Mouse (Mus musculus) limb, embryonic 12.5 days (tissue): Measurements from ENCODE around the gene Rpgr. TPM values are rescaled to one million over a fixed set of nuclear protein-coding genes. Genes with fewer than 3 reads are reported as not detected.

ENCODE experiments used
- ATAC-seq: fragments of 200-750 bp; cut with Nextera tagmentation; 2 replicates; pipeline ENCODE4 v1.8.0; 2017; ENCODE audit warnings: low read depth, moderate TSS enrichment; ENCODE audit not compliant: insufficient number of reproducible peaks, insufficient read depth, low FRiP score, low TSS enrichment
- H3K27ac ChIP-seq: fragments of 300-500 bp; sonication (generic); 2 replicates; pipeline ENCODE4 v1.5.1; 2016; ENCODE audit warnings: mild to moderate bottlenecking, moderate library complexity
- H3K27me3 ChIP-seq: fragments of 300-500 bp; sonication (generic); 2 replicates; pipeline ENCODE4 v1.6.1; 2016; ENCODE audit warnings: mild to moderate bottlenecking, moderate library complexity
- H3K36me3 ChIP-seq: fragments of 300-500 bp; sonication (generic); 2 replicates; pipeline ENCODE4 v1.6.1; 2016; ENCODE audit warnings: mild to moderate bottlenecking, moderate library complexity
- H3K4me1 ChIP-seq: fragments of 300-500 bp; sonication (generic); replicated peaks from 2 replicates; pipeline ENCODE4 v1.6.1; 2016
- H3K4me2 ChIP-seq: fragments of 300-500 bp; sonication (generic); 2 replicates; pipeline ENCODE4 v1.6.1; 2016; ENCODE audit warnings: mild to moderate bottlenecking, moderate library complexity
- H3K4me3 ChIP-seq: fragments of 300-500 bp; sonication (generic); replicated peaks from 2 replicates; pipeline ENCODE4 v1.5.1; 2016; ENCODE audit warnings: mild to moderate bottlenecking
- H3K9ac ChIP-seq: fragments of 300-500 bp; sonication (generic); replicated peaks from 2 replicates; pipeline ENCODE4 v1.6.1; 2016; ENCODE audit warnings: mild to moderate bottlenecking, moderate library complexity
- H3K9me3 ChIP-seq: fragments of 300-500 bp; sonication (generic); 2 replicates; pipeline ENCODE4 v1.6.1; 2016; ENCODE audit warnings: mild to moderate bottlenecking, moderate library complexity
- WGBS: fragments of 180-500 bp; shearing (Covaris S2); methylation state at CpG from one replicate; pipeline ENCODE4 v1.1.7; 2016; 5-methylcytosine and 5-hydroxymethylcytosine counted together
- polyA plus RNA-seq: library from polyadenylated mRNA; unstranded; fragments of >200 nt; fragmentation: Nextera tagmentation; extraction: Ambion mirVana; gene quantifications from 2 replicates; pipeline ENCODE4 v1.2.1, GENCODE M21; 2016

The Rpgr gene
- polyA plus RNA-seq, 1 experiment from 2014 or later, result 28.5 TPM

DNA sequence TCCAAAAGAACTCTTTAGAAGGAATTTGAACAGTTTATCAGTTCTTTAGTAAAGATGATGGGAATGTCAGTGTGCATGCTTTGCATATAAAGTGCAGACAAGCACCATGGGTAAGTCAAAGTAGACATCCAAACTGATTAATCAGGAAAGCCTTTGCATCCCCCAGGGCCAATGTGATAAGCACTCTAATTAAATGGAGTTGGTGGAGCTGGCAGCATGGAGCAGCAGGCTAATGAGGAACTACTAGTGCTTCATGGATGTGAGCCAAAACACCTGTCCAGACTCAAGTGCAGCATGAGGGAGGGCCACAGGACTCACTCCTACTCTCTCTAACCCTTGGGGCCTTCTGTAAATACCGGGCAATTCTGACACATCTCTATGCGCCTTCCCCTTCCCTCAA is 145.2 kb downstream of the Rpgr start:
- Histone ChIP-seq H3K4me1 (no peaks in the 10 kb centered on the region), H3K36me3 (no peaks in the 10 kb centered on the region), H3K4me2 (no peak overlapping the region), H3K4me3 (no peak overlapping the region), H3K27me3 (no peaks in the 10 kb centered on the region), H3K27ac (no peak overlapping the region), H3K9me3 (no peaks in the 10 kb centered on the region), H3K9ac (no peak overlapping the region)
- 81% methylated on average over 2 of the region's 2 CpGs for WGBS
- ATAC-seq, result no peak

DNA sequence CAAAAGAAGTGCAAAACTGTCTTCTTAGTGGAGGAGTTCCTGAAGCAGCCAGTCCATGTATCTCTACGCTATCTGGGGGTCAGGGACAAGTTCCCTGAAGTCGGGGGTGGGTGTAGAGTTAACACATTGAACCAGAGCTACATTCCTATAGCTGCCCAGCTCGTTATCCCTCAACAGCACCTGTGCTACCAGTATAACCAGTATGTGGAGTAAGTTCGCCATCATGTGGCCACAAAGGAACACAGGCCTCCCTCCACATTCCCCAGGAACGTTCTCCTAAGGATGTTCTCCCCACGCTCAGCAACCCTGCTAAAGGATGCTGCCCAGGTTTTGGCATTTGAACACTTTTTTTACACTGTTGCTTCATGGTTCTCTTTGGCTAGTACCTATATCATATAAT is 146.0 kb downstream of the Rpgr start:
- no peaks in the 10 kb centered on the region for H3K27me3 ChIP-seq
- H3K4me1 ChIP-seq, result no peaks in the 10 kb centered on the region
- no peaks in the 10 kb centered on the region for H3K9me3 ChIP-seq
- no peak overlapping the region for H3K4me2 ChIP-seq
- no peak overlapping the region for H3K4me3 ChIP-seq
- no peak overlapping the region for H3K9ac ChIP-seq
- no peak overlapping the region for H3K27ac ChIP-seq
- ATAC-seq, result no peak; the same call in 1 of the 2 replicates
- H3K36me3 ChIP-seq, result no peaks in the 10 kb centered on the region
- WGBS, result 20% methylated on average over 6 of the region's 6 CpGs

DNA sequence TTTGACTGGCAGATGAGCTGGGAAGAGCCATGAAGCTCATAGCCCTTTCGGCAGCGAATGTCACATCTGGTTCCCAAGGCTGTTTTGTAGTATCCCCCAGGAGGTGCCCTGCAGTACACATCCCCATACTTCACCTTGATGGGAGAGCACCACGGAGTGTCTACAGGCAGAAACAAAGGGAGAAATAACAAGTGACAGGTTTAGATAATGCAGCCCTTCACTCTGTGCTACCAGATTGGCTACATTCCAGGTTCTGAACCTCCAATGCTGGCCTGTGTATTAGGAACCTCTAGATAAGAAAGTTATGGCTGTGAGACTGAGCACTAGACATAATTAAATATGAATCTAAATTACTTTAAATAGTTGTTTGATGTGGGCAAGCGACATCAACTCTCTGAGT is 147.3 kb downstream of the Rpgr start:
- no peaks in the 10 kb centered on the region for H3K9me3 ChIP-seq
- H3K27me3 ChIP-seq, result no peaks in the 10 kb centered on the region
- ATAC-seq, result no peak
- no peak overlapping the region for H3K9ac ChIP-seq
- no peak overlapping the region for H3K27ac ChIP-seq
- 81% methylated on average over 4 of the region's 4 CpGs for WGBS
- H3K4me1 ChIP-seq, result no peaks in the 10 kb centered on the region
- H3K4me3 ChIP-seq, result no peak overlapping the region
- H3K4me2 ChIP-seq, result no peak overlapping the region
- H3K36me3 ChIP-seq, result no peaks in the 10 kb centered on the region

DNA sequence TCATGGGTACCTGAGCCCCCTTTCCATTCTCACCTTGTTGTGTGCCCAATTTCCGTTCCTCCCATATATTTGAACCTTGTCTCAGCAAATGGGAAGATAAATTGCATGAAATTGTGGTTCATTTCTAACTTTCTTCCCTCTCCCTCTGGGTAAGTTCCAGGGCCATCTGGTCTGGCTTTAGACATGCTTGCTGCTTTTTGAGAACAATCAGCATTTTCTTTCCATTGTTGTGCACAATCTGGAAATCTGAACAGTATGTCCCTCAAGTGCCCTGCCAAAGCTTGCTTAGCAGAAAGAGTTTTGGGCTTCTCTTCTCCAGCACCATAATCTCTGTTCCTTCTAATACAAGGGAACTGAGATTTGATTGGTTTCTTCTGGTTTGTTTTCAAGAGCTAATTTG is 152.9 kb downstream of the Rpgr start:
- no peak overlapping the region for H3K4me3 ChIP-seq
- H3K27me3 ChIP-seq, result no peaks in the 10 kb centered on the region
- ATAC-seq, result no peak
- H3K4me1 ChIP-seq, result no peaks in the 10 kb centered on the region
- H3K9me3 ChIP-seq, result no peaks in the 10 kb centered on the region
- no peak overlapping the region for H3K27ac ChIP-seq
- no peak overlapping the region for H3K4me2 ChIP-seq
- 88% methylated on average over 1 of the region's 1 CpGs for WGBS
- no peak overlapping the region for H3K9ac ChIP-seq
- H3K36me3 ChIP-seq, result no peaks in the 10 kb centered on the region

DNA sequence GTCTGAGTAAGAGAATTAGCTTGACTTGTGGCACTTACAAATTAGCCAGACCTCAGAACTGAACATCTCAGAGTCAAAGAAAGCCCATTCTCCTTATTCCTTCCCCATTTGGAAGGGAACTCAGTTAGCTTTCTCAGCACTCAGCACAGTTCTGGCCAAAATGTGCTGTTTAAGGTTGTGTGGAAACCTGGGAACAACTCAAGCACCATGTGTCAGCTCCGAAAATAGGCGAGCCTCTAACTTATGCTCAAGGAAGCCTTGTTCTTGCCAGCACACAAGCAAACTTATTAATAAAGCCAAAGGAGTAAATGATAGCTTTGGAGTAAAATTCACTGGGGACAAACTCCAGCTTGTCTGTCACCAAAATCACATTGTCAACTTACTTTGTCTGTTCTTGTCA is 153.4 kb downstream of the Rpgr start:
- no peak for ATAC-seq
- WGBS, result 75% methylated on average over 2 of the region's 2 CpGs

DNA sequence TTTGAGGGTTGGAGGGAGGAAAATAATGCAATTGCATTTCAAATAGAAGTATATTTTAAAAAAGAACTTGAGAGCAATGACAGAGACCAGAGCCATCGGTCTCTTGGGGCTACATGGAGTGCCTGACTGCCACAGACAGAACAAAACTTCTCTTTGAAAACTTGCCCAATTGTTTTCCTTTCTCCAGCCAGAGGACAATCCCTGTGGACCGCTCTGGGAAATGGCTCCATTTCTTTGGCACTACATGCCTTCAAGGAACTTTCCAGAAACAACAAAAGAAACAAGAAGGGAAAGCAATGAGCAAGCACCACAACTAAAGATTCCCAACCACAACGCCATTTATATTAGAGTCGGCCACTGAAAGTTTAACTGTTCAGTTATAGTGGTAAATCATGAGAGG is 154.5 kb downstream of the Rpgr start:
- WGBS, result 78% methylated on average over 4 of the region's 4 CpGs
- ATAC-seq, result no peak
- H3K4me2 ChIP-seq, result no peak overlapping the region

More for the DNA sequence above, 153.4 kb downstream of the Rpgr start:
- H3K36me3 ChIP-seq, result no peaks in the 10 kb centered on the region
- no peak overlapping the region for H3K4me2 ChIP-seq
- no peaks in the 10 kb centered on the region for H3K4me1 ChIP-seq
- H3K27ac ChIP-seq, result no peak overlapping the region
- no peak overlapping the region for H3K9ac ChIP-seq
- H3K9me3 ChIP-seq, result no peaks in the 10 kb centered on the region
- H3K4me3 ChIP-seq, result no peak overlapping the region
- no peaks in the 10 kb centered on the region for H3K27me3 ChIP-seq

DNA sequence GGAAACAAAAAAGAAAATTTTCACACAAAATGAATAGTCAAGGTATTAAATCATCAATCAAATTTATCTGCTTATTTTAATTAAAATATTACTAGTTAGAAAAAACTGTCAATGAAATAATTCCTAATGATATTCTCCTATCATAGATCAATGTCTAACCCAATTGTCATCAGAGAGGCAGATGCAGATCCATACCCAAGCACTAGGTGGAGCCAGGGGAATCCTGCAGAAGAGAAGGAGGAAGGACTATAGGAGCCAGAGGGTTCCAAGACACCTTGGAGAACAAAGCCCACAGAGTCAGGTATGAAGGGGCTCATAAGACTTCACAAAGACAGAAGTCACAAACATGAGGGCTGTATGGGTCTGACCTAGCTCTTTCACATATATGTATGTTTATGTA is 182.1 kb downstream of the Rpgr start:
- H3K36me3 ChIP-seq, result no peaks in the 10 kb centered on the region
- no peaks in the 10 kb centered on the region for H3K27me3 ChIP-seq
- H3K4me3 ChIP-seq, result no peak overlapping the region
- no peak for ATAC-seq
- no peak overlapping the region for H3K27ac ChIP-seq
- no peak overlapping the region for H3K4me2 ChIP-seq
- no peaks in the 10 kb centered on the region for H3K4me1 ChIP-seq
- no peaks in the 10 kb centered on the region for H3K9me3 ChIP-seq
- H3K9ac ChIP-seq, result no peak overlapping the region

More for the DNA sequence above, 154.5 kb downstream of the Rpgr start:
- Histone ChIP-seq H3K4me3 (no peak overlapping the region), H3K27me3 (no peaks in the 10 kb centered on the region), H3K9me3 (no peaks in the 10 kb centered on the region), H3K36me3 (no peaks in the 10 kb centered on the region), H3K9ac (no peak overlapping the region), H3K27ac (no peak overlapping the region), H3K4me1 (no peaks in the 10 kb centered on the region)

Other genes with a start within 250 kb of the Rpgr start
- 8.7 and 10.6 TPM in 2 replicates for gene Srpx, start 99.2 kb downstream of the Rpgr start, polyA plus RNA-seq
- gene Otc, start 35.4 kb upstream of the Rpgr start, polyA plus RNA-seq, result not detected in 2 replicates